Comparison of ENCODE assay signal across 8 mouse cellular contexts in the genomic region with DNA sequence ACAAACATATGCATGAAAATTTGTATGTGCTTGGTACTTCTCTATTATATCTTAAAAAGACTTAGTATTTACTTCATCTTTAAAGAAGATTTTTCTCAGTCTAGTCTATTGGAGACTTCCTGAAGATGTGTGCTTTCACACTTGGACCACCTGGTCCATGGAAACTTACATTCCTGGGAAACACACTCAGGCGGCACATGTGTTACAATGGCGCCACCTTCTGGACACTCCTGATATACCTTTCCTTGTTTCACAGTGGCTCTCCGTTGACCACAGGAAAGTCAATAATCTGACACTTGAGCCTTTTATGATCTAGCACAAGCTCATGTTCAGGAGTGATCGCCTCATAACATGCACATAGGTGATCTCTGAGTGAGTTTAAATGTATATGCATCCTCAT.
DNase-seq lines count a peak whose midpoint lies in the region; ATAC-seq lines count a peak whose summit lies in the region.

No protein-coding gene starts in this region.

- H3K27me3 ChIP-seq in intestine, embryonic 14.5 days (replicated peaks; ENCODE audit: control insufficient read depth, insufficient read depth, low read length), result no peaks in the 10 kb centered on the region
- no peaks in the 10 kb centered on the region for H3K27me3 ChIP-seq in intestine, embryonic 16.5 days (replicated peaks; ENCODE audit: control insufficient read depth, insufficient read depth, low read length)
- no peaks in the 10 kb centered on the region for H3K27me3 ChIP-seq in kidney, embryonic 14.5 days (ENCODE audit: control insufficient read depth, insufficient read depth, low read length)
- H3K27me3 ChIP-seq in limb, embryonic 11.5 days (ENCODE audit: control insufficient read depth, insufficient read depth, low read length), result no peaks in the 10 kb centered on the region
- H3K27me3 ChIP-seq in neural tube, embryonic 13.5 days, result no peaks in the 10 kb centered on the region

- H3K9ac ChIP-seq in intestine, embryonic 14.5 days (ENCODE audit: low read length), result no peak overlapping the region
- no peak overlapping the region for H3K9ac ChIP-seq in intestine, embryonic 16.5 days (ENCODE audit: low read depth, low read length)
- H3K9ac ChIP-seq in kidney, embryonic 14.5 days (ENCODE audit: low read depth, low read length), result no peak overlapping the region
- no peak overlapping the region for H3K9ac ChIP-seq in limb, embryonic 11.5 days (ENCODE audit: low read length)
- H3K9ac ChIP-seq in neural tube, embryonic 13.5 days, result no peak overlapping the region

- ATAC-seq in intestine, embryonic 14.5 days (replicated peaks; ENCODE audit: low FRiP score, low TSS enrichment, low read depth), result peak; percentile 36; the same call in 1 of the 2 replicates
- ATAC-seq in intestine, embryonic 16.5 days, result no peak
- ATAC-seq in kidney, embryonic 14.5 days (ENCODE audit: low FRiP score, low TSS enrichment), result peak; percentile 55; the same call in 1 of the 2 replicates
- ATAC-seq in limb, embryonic 11.5 days (ENCODE audit: insufficient number of reproducible peaks, low FRiP score, low TSS enrichment, low read depth), result no peak
- ATAC-seq in neural tube, embryonic 13.5 days (ENCODE audit: low read depth), result peak; percentile 59; the same call in 1 of the 2 replicates

- no peak overlapping the region for H3K4me2 ChIP-seq in intestine, embryonic 14.5 days (ENCODE audit: low read length)
- no peak overlapping the region for H3K4me2 ChIP-seq in intestine, embryonic 16.5 days (ENCODE audit: low read depth, low read length)
- H3K4me2 ChIP-seq in kidney, embryonic 14.5 days (replicated peaks; ENCODE audit: low read depth, low read length), result no peak overlapping the region
- H3K4me2 ChIP-seq in limb, embryonic 11.5 days (ENCODE audit: low read depth, severe bottlenecking), result no peak overlapping the region
- H3K4me2 ChIP-seq in neural tube, embryonic 13.5 days, result no peak overlapping the region

- WGBS in intestine, embryonic 14.5 days, result 2% methylated on average over 4 of the region's 4 CpGs
- WGBS in intestine, embryonic 16.5 days, result 1% methylated on average over 4 of the region's 4 CpGs
- WGBS in kidney, embryonic 14.5 days, result 2% methylated on average over 4 of the region's 4 CpGs
- under 1% methylated on average over 4 of the region's 4 CpGs for WGBS in limb, embryonic 11.5 days
- WGBS in neural tube, embryonic 13.5 days, result 2% methylated on average over 4 of the region's 4 CpGs

- H3K4me3 ChIP-seq in intestine, embryonic 14.5 days (ENCODE audit: low read depth, low read length), result no peak overlapping the region
- H3K4me3 ChIP-seq in intestine, embryonic 16.5 days (ENCODE audit: low read length), result no peak overlapping the region
- no peak overlapping the region for H3K4me3 ChIP-seq in kidney, embryonic 14.5 days (ENCODE audit: low read length)
- no peak overlapping the region for H3K4me3 ChIP-seq in limb, embryonic 11.5 days (ENCODE audit: low read depth, low read length)
- no peak overlapping the region for H3K4me3 ChIP-seq in neural tube, embryonic 13.5 days

- DNase-seq in intestine, embryonic 14.5 days (ENCODE audit: low spot score), result peak; percentile 90
- peak; percentile 79 to 84 for DNase-seq in cerebellum, postnatal 14 days
- DNase-seq in gastrocnemius, adult 18-20 months (ENCODE audit: low spot score), result peak; percentile 67
- peak; percentile 91 for DNase-seq in limb, embryonic 11.5 days (ENCODE audit: low spot score)
- DNase-seq in MN1 (ENCODE audit: low spot score), result no peak

- H3K4me1 ChIP-seq in intestine, embryonic 14.5 days (replicated peaks; ENCODE audit: control insufficient read depth, insufficient read depth, low read length), result no peaks in the 10 kb centered on the region
- H3K4me1 ChIP-seq in intestine, embryonic 16.5 days (ENCODE audit: control insufficient read depth, insufficient read depth, low read length), result no peaks in the 10 kb centered on the region
- H3K4me1 ChIP-seq in kidney, embryonic 14.5 days (ENCODE audit: control insufficient read depth, insufficient read depth, low read length), result no peaks in the 10 kb centered on the region
- H3K4me1 ChIP-seq in limb, embryonic 11.5 days (ENCODE audit: control insufficient read depth, insufficient read depth, low read length), result no peaks in the 10 kb centered on the region
- H3K4me1 ChIP-seq in neural tube, embryonic 13.5 days (replicated peaks), result no peaks in the 10 kb centered on the region

- no peaks in the 10 kb centered on the region for H3K9me3 ChIP-seq in intestine, embryonic 14.5 days (ENCODE audit: control insufficient read depth, low read length)
- no peaks in the 10 kb centered on the region for H3K9me3 ChIP-seq in intestine, embryonic 16.5 days (ENCODE audit: control insufficient read depth, low read length)
- H3K9me3 ChIP-seq in kidney, embryonic 14.5 days (ENCODE audit: control insufficient read depth, low read length), result no peaks in the 10 kb centered on the region
- no peaks in the 10 kb centered on the region for H3K9me3 ChIP-seq in limb, embryonic 11.5 days (ENCODE audit: control insufficient read depth, low read length)
- no peaks in the 10 kb centered on the region for H3K9me3 ChIP-seq in neural tube, embryonic 13.5 days

- H3K36me3 ChIP-seq in intestine, embryonic 14.5 days (ENCODE audit: control insufficient read depth, insufficient read depth, low read length), result no peaks in the 10 kb centered on the region
- no peaks in the 10 kb centered on the region for H3K36me3 ChIP-seq in intestine, embryonic 16.5 days (ENCODE audit: control insufficient read depth, insufficient read depth, low read length)
- H3K36me3 ChIP-seq in kidney, embryonic 14.5 days (ENCODE audit: control insufficient read depth, insufficient read depth, low read length), result no peaks in the 10 kb centered on the region
- no peaks in the 10 kb centered on the region for H3K36me3 ChIP-seq in limb, embryonic 11.5 days (ENCODE audit: control insufficient read depth, insufficient read depth, low read length)
- H3K36me3 ChIP-seq in neural tube, embryonic 13.5 days, result no peaks in the 10 kb centered on the region

- no peak overlapping the region for H3K27ac ChIP-seq in intestine, embryonic 14.5 days (ENCODE audit: low read depth)
- no peak overlapping the region for H3K27ac ChIP-seq in intestine, embryonic 16.5 days (ENCODE audit: low read length)
- no peak overlapping the region for H3K27ac ChIP-seq in kidney, embryonic 14.5 days (ENCODE audit: low read depth, low read length)
- H3K27ac ChIP-seq in limb, embryonic 11.5 days (replicated peaks; ENCODE audit: low read depth, low read length), result no peak overlapping the region
- H3K27ac ChIP-seq in neural tube, embryonic 13.5 days (replicated peaks), result no peak overlapping the region

Comparison
In these comparisons a context has a peak if more than half of its experiments do, and no peak if none do; other contexts are left out.
1. ATAC-seq: peak in intestine, embryonic 14.5 days (single experiment), kidney, embryonic 14.5 days (single experiment) and neural tube, embryonic 13.5 days (single experiment); none in intestine, embryonic 16.5 days (single experiment) and limb, embryonic 11.5 days (single experiment).